Mouse (Mus musculus): ENCODE measurements around the gene Srsf9.
"Not testable (repeated sequence)": the region's sequence is repeated elsewhere in the genome, so short reads cannot be mapped to it uniquely, and the experiment has no call there.

Gene Srsf9

GRCm38 (mm10) chr5:115326875-115327609 is at the start of gene Srsf9:
Gene Srsf9, plus strand, starts transcription at chr5:115327177.
- peak; percentile 92 for DNase-seq (ENCODE audit: low read depth, low spot score)

- DNase-seq (ENCODE audit: low read depth, low spot score) = no peak
Observed at GRCm38 (mm10) chr5:115278053-115278452, 48.9 kb upstream of the Srsf9 start.

GRCm38 (mm10) chr5:115278785-115279184 is 48.2 kb upstream of the Srsf9 start:
- no peak for DNase-seq (ENCODE audit: low read depth, low spot score)

- peak; percentile 66 for DNase-seq (ENCODE audit: low read depth, low spot score)
Observed at GRCm38 (mm10) chr5:115279226-115280049, 47.5 kb upstream of the Srsf9 start, which contains the start of gene Coq5. Gene Coq5, plus strand, starts transcription at chr5:115279666.

GRCm38 (mm10) chr5:115280050-115280687 is 46.8 kb upstream of the Srsf9 start:
- no peak for DNase-seq (ENCODE audit: low read depth, low spot score)

GRCm38 (mm10) chr5:115284735-115285134 is 42.2 kb upstream of the Srsf9 start:
- no peak for DNase-seq (ENCODE audit: low read depth, low spot score)

- no peak for DNase-seq (ENCODE audit: low read depth, low spot score)
Observed at GRCm38 (mm10) chr5:115294173-115294572, 32.8 kb upstream of the Srsf9 start.

GRCm38 (mm10) chr5:115296347-115296746 is 30.6 kb upstream of the Srsf9 start:
- DNase-seq (ENCODE audit: low read depth, low spot score) = no peak

GRCm38 (mm10) chr5:115300035-115300744 is 26.8 kb upstream of the Srsf9 start:
- peak; percentile 67 for DNase-seq (ENCODE audit: low read depth, low spot score)

- DNase-seq (ENCODE audit: low read depth, low spot score) = peak; percentile 100
Observed at GRCm38 (mm10) chr5:115300792-115301614, 26.0 kb upstream of the Srsf9 start, which contains the start of gene Dynll1. Gene Dynll1, minus strand, starts transcription at chr5:115300999.

- DNase-seq (ENCODE audit: low read depth, low spot score) = no peak
Observed at GRCm38 (mm10) chr5:115301615-115302014, 25.4 kb upstream of the Srsf9 start.

- DNase-seq (ENCODE audit: low read depth, low spot score) = not testable (repeated sequence)
Observed at GRCm38 (mm10) chr5:115302190-115302589, 24.8 kb upstream of the Srsf9 start.

GRCm38 (mm10) chr5:115312354-115312753 is 14.6 kb upstream of the Srsf9 start:
- DNase-seq (ENCODE audit: low read depth, low spot score) = no peak

GRCm38 (mm10) chr5:115312816-115313667 is 13.9 kb upstream of the Srsf9 start:
- no peak for DNase-seq (ENCODE audit: low read depth, low spot score)

- no peak for DNase-seq (ENCODE audit: low read depth, low spot score)
Observed at GRCm38 (mm10) chr5:115313668-115313943, 13.4 kb upstream of the Srsf9 start.

GRCm38 (mm10) chr5:115316968-115317644 is 9.9 kb upstream of the Srsf9 start:
- DNase-seq (ENCODE audit: low read depth, low spot score) = peak; percentile 35

GRCm38 (mm10) chr5:115317645-115318328 is 9.2 kb upstream of the Srsf9 start:
- DNase-seq (ENCODE audit: low read depth, low spot score) = peak; percentile 85

Measured in forelimb bud, embryonic 11.5 days (tissue).